Mouse (Mus musculus) cerebellum, adult 9-11 months (tissue): ENCODE results near the gene Ass1.

Experiments used
- DNase-seq: peaks from one replicate; pipeline ENCODE4 v3.0.0; 2022

Gene Ass1

DNA sequence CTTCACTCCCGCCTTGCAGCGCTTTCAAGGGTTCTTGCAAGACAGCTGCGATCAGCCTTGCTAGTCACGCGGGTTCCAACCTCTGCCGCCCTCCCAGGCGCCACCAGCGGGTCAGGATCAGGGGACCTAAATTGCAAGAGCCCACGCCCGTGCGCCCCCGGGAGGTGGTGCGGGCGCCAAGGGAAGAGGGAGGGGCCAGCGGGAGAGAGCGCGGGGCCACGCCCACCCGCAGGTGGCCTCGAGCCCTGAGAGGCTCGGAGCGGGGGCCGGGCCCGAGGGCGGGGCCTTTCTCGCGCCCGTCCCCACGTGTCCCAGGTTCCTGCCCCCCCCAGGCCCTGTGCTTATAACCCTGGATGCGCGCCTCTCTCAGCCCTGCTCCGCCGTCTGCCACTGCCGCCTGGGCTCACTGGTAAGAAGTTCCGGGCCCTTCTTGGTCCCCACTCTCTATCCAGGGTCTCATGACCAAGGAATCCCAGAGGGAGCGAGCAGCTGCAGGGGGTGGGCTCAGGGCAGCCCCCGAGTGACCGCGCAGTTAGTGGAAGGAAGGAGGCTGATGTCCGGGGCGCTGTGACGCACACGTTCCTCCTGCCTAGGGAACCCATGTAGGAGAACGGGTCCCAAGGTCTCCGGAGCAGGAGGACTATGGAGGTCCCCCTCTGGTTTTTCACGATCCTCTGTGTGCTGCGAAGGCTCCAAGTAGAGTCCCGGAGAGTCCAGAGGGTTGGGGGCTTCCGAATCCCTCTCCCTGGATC, at the start of gene Ass1:
Gene Ass1 (plus strand): TSS at position 277 of the 752 bp plus-strand sequence.
- peak; percentile 50 for DNase-seq

DNA sequence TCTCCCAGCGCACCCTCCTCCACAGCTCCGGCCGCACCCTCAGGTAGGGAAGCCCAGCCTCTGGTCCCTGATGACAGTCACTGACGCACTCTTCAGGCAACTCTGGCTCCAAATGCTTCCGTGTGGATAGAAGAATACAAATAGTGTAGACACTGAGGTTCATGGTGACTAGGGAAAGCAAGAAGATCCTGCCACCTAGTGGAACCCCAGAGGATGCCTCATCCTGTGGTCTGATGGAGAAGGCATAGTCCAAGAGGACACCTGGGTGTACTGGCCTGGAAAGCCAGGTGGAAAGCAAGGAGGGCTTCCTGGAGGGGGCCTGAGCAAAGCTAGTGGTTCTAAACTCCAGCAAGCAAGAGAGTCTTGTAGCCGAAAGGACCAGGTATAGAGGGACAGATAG, 49.1 kb upstream of the Ass1 start:
- DNase-seq = no peak

DNA sequence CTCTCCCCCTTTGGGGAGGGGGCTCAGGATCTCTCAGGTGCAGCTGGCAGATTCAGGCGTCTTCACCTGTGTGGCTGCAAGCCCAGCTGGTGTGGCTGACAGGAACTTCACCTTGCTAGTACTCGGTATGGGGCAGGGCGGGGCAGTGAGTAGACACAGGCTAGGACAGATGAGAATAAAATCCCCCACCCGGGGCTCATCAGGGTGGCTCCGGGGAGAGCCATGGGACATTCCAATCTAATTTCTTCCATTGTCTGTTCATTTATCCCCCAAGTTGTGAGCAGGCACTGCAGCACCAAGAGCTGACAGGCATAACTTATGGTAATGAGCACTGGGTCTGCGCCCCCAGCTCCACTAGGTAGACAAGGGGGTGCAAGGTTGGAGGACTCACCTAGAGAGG, 47.4 kb upstream of the Ass1 start:
- DNase-seq = no peak

DNA sequence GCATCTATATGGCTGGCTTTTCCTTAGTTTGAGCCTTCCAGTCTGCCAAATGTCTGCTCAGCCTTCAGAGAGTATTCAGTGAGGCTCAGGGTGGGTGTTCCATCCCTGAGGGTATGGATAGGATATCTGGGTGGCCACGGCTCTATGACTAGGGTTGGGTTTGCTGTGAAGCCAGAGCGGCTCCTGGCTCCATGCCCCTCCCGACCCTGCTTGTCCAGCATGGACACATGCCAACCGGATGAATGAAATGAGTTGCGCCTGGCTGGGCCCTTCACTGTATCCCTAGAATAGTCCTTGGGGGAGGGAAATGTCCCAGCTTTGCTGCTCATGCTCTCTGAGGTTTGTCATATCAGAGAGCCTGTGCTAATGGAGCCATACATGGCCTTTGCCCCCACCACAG, 38.5 kb upstream of the Ass1 start:
- DNase-seq = no peak

DNA sequence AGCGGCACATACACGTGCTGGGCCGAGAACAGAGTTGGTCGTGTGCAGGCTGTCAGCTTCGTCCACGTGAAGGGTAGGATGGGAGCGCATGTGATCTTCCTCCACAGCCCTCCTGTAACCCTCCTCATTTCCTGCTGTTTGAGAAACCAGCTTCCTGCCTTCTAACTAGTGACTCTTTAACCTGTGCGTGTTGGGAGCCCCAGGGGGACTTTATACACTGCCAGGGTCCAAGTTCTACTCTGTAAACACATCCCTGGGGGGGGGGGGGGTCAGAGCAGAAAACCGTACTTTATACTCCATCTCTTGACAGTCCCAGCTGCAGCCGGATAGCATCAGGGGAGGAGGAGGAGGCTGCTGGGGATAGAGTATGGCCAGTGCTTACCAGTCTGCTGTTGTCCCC, 35.3 kb upstream of the Ass1 start:
- no peak for DNase-seq

DNA sequence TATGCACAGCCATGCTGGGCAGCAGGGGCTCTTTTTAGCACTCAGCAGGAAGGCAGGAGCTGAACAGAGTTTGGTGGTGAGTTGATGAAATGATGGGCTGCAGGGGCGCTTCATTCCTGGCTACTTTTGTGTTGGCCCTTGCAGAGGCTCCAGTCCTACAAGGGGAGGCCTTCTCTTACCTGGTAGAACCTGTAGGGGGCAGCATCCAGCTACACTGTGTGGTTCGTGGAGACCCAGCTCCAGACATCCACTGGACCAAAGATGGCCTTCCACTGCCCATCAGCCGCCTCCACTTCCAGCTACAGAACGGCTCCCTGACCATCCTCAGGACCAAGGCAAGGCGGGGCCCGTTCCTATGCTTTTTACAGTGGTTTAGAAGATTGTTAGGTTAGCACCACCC, 34.4 kb upstream of the Ass1 start:
- DNase-seq = no peak

DNA sequence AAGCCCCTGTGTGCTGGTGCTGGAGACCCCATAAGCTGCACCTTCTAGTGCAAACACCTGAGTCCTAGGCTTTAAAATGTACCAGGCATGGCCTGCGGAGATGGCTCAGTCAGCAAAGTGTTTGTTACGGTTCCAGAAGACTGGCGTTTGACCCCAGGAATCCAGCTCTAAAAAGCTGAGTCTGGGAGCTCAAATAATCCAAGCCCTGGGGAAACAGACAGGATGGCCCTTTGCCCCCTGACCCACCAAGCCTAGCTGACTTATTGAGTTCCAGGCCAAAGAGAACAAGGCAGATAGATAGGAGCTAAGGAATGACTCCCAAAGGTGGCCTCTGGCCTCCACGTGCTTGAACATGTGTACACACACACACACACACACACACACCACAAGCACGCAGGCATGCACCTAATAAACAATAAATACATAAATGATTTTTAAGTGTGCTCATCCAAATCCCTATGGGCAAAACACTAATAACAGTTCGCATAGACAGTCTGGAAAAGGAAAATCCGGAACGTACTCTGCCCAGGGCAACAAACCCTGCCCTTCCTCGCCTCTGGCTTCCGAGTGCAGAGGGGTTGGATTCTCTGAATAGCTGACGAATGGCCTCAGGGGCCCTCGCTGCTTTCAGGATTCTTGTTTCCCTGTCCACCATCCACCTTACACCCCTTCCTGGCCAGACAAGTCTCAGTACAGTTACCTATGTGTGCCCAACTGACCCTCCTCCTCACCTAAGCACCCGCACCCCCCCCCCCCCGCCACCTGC, 32.3 kb upstream of the Ass1 start:
- DNase-seq = no peak

DNA sequence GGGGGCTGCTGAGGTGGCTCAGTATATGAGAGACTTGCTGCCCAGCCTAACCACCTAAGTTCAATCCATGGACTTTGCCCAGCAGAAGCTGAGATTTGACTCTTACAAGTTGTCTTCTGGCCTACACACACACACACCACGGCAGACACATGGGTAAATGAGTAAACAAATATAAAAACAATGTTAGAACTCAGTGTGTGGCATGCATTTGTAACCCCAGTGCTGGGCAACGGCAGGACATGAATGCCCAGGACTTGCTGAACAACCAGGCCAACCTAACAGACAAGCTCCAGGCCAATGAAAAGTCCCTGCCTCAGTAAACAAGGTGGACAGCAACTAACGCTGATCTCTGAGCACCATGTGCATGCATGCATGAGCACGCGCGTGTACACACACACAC, 30.4 kb upstream of the Ass1 start:
- no peak for DNase-seq

DNA sequence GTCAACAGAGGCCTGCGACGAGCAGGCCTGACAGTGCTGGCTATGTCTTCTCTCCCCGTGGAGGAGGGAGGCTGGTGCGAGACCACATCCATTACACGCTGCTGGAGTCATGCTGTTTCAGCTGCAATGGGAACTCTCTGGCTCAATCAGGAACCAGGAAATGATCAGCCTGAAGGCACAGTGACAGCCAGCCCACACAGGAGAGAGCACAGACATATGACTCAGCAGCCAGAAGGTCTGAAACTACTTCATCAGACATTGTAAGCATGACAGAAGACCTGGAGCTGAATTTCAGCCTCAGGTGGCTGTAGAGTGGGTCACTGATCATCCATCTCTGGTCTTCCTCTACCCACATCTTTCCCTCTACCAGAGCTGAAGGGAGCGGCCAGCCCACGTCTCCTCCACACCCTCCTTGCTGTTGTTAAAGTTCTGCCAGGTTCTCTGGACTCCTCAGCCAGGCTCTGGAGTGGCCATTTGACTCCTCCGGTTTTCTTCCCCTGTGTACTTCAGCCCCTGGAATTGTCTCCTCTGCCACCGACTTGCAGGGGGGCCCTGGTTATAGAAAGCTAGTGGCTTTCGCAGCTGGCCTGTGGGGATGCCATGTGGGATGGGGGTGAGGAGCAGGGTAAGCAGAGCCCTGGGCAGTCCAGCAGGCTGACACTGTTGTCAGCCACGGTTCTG, 27.4 kb upstream of the Ass1 start:
- DNase-seq = no peak

DNA sequence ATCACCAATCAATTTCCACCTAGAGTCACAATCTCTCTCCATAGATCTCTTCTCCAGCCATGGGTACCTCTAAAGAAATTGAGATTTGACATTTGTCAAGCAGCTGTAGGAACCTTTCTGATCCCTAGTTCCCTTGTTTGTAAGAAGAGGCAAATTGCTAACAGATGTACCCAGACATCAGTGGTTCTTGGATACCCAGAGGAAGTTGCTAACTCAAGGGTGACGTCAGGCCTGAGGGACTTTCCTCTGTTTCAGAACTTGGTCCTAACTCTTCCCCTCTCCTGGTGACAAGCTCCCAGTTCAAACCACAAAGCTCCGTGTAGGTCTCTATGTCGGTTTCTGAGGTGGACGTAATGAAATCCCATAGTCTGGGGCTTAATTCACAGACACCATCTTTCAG, 24.0 kb upstream of the Ass1 start:
- DNase-seq = no peak

DNA sequence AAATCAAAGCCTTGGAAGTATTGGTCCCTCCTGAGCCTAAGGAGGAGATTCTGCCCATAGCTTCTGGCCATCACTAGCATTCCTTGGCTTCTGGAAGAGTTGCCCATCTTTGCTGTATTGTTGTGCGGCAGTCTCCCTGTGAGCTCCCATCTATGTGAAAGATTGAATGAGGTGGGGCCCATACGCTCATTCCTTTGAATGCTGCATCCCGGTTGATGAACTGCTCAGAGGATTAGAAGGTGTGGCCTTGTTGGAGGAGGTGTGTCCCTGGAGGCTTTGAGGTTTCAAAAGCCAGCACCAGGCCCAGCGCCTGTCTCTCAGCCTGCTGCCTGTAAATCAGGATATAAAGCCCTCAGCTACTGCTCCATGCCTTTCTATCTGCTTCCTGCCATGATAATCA, 23.6 kb upstream of the Ass1 start:
- DNase-seq = no peak

DNA sequence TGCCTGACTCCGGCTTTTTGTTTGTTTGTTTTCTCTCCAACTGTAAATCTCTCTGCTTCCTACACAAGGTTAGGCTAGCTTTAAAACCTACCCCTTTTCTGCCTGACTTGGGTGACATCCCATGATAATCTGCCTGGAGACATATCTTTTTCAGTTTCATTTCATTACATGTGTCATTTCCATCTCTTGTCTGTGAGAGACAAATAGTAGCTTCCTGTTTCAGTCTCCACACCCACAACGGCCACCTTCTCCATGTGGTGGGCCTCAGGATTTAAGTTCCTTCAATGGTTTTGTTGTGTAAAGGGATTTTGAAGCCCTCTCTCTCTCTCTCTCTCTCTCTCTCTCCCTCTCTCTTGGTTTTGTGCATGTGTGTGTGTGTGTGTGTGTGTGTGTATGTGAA, 22.5 kb upstream of the Ass1 start:
- no peak for DNase-seq

DNA sequence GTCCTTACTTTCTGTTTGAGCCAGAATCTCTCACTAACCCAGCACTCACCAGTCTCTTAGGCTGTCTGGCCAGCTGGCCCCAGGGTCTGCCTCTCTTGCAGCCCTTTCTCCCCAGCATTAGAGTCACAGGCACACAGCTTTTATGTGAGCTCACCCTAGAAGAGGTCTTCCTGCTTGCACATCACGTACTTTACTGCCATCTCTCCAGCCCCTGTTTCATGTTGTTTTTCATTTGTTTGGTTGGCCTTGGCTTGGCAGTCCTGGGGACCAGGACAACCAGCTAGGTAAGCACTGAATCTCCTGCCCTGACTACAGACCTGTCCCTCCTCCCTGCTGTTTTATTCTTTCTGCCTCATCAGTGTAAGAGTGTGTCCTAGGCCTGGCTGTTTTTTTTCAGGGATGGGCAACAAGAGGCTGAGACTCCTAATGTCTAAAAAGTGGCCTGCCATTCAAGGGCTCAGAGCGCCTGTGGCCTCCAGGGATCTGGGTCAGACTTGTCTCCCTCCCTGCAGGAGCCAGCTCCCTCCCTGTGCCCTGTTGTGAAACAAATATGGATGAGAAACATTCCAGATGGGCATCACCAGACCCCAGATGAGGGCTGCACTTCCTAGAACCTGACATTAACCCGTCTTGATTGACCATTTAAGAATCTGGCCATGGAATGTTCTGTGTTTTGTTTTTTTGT, 21.1 kb upstream of the Ass1 start:
- DNase-seq = no peak

DNA sequence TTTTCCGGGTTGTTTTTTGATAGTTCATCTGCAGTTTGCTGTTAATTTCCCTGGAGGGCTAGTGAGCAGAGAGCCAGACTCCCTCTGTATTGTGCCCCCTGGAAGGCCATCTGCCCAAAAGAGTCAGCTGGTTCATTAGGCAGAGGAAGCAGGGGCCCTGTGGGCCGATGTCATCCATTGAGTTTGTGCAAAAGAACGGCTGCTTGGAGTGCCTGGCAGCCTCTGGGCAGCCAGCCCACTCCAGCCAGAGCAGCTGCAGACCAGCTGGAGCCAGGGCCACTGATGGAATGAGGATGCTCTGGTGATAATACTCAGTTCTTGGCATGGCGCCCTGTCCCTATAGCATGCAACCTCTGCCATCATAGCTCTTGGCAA, 20.6 kb upstream of the Ass1 start:
- peak; percentile 44 for DNase-seq

DNA sequence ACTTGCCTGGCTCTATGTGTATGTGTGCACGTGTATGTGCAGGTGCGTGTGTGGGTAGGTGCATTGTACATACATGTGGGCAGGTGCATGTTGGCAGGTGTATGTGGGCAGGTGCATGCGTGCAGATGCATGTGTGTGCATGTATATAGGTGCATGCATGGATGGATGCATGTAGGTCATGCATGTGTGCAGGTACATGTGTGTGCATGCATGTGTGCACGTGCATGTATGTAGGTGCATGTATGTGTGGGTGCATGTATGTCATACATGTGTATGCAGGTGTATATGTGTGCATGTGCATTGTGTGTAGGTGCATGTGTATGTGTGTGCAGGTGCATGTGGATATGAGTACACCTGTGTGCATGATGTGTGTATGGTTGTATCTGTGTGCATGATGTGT, 20.1 kb upstream of the Ass1 start:
- DNase-seq = no peak

DNA sequence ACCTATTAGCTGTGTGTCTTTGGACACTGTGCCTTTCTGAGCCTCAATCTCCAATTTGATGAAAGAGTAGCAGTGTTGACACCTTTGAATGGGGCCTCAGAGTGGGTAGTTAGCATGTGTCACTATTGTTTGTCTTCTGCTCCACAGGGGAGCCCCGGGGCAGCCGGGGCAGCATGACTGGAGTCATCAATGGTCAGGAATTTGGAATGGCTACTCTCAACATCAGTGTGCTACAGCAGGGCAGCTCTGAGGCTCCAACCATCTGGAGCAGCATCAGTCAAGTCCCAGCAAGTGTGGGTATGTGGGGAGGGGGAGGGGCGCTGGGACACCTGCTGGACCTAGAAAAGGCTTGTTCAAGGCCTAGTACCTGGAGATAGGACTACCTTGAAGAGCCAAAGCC, 19.3 kb upstream of the Ass1 start:
- no peak for DNase-seq

DNA sequence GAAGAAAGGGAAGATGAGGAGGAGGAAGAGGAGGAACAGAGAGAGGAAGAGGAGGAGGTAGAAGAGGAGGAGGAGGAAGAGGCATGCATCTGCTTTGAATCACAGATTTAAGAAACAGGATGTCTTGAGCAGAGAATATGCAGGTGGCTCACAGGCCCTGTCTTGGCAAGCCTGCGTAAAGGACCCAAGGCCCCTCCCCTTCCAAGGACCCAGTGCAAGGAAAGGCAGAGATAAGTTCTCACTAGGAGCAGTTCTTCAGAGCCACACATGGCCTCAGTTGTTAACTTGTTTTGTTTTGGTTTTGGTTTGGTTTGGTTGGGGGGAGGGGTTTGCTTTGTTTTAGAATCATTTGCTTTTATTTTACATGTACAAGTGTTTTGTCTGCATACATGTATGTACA, 18.5 kb upstream of the Ass1 start:
- DNase-seq = no peak

DNA sequence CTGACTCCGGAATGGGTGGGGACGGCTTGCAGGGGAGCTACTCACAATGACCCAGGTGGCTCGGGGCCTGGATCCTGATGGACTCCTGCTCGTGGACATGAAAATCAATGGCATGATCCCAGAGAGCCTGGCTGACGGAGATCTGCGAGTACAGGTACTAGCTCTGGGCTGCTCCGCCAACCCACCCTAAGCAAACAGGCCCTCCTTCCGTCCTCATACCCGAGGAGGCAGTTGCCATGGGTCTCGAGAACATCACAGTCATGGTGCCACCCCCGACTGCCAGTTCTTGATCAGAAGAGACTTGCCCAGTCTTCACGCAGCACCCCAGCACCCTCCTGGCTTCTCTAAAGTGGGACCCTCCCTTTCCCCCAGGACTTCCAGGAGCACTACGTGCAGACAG, 17.0 kb upstream of the Ass1 start:
- no peak for DNase-seq

DNA sequence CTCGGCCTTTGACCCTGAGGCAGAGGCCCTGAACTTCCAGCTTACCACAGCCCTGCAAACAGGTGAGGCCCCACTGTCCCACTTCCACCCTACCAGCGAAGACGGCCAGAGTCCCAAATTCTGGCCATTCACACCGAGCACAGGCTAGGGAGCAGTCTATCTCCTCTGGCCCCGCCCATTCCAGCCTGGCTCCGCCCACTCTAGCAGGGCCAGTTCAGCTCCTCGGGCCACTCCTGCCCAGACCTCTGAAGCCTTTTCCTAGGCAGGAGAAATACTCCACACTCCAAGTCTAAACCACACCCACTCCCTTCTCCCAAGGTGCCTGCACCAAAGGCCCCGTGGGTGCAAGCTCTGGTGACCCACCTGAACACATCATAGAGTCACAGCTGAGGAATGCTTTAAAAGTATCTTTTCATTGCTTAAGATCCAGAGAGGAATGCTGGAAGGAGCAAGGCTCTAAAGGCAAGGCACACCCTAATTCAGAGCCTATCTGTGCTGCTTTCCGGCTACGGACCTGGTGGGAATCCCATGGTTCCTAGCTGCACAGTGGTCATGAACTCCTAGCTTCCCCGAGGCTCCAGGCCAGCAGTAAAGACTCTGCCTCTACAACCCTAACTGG, 16.3 kb upstream of the Ass1 start:
- no peak for DNase-seq

DNA sequence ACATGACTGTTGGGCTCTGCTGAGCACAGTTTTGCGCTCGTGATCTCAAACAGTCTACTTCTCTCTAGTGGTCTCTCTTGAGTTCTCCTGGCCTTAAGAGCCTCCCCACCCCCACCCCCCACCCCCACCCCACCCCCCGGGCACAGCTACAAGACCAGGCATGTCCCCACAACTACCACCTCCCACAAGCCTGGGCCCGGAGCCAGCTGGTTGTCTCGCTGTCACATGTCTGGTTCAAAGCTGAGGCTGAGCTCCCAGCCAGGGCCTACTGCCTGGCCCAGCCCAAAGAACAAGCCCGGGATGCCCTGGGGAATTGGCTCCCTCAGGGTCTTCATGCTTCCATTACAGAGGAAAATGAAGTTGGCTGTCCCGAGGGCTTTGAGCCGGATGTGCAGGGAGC, 15.7 kb upstream of the Ass1 start:
- DNase-seq = no peak

DNA sequence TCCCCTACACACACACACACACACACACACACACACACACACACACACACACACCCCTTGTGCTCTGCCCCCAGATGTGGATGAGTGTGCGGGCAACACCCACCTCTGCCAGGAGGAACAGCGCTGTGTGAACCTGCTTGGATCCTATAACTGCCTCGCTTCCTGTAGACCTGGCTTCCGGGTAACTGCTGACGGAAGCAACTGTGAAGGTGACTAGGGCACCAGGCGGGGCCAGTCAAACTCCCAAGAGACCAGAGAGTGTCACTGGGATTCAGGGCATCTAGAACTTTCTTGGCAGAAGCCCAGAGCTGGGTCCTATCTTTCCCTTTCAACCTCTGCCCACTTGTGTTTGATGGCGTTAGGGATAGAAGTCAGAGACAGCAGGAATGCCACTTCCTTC, 14.6 kb upstream of the Ass1 start:
- DNase-seq = no peak

DNA sequence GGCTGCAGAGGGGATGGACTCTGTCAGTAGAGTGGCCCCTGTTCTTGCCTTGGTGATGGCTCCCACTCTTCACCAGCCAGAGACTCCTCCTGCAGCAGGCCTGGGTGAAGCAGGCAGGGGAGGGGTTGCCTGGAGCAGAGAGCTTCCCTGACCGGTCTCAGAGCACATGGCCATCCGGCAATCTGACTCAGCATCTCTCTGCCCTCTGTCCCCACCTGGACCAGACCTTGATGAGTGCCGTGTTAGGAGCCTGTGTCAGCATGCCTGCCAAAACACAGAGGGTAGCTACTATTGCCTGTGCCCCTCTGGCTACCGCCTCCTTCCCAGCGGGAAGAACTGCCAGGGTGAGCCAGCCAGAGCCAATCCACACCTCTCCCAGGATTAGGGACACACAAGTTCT, 11.5 kb upstream of the Ass1 start:
- no peak for DNase-seq
